Mouse (Mus musculus): ENCODE data around the gene Ptma. TPM values are rescaled to one million over a fixed set of nuclear protein-coding genes. Genes with fewer than 3 reads are reported as not detected.

Ptma gene
- total RNA-seq, 2 experiments from 2014 or later: 453 to 549 TPM

DNA sequence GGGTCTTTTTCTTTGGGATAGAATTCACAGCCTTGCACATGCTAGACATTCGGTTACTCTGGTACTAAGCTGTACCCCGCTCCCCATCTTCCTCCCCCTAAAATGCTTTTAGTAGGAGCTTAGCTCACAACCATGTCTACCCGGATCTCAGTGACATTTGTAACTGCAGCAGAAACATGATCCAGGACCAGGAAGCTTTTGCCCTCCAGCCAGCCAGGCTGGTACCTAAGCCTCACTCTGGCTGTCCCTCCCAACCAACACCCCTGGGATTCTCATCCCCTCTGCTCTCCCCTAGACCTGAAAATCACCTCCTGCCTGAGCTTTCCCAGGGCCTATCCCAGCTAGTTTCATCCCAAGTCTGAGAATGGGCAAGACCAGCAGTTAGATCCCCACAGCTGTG is 32.7 kb upstream of the Ptma start:
- DNase-seq (ENCODE audit: low spot score in 2 of 2): no peak

DNA sequence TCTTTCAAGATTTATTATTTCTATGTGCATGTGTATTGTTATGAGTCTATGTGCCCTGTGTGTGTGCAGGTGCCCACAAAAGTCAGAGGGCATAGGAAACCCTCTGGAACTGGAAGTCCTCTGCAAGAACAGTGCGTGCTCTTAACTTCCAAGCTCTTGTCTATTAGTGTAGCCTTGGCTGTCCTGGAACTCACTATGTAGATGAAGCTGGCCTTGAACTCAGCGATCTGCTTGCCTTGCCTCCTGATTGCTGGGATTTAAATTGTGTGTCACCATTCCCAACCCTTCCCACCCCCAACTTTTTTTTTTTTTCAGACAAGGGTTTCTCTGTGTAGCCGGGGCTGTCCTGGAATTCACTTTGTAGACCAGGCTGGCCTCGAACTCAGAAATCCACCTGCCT is 30.2 kb upstream of the Ptma start:
- DNase-seq (ENCODE audit: low spot score in 2 of 2): no peak

DNA sequence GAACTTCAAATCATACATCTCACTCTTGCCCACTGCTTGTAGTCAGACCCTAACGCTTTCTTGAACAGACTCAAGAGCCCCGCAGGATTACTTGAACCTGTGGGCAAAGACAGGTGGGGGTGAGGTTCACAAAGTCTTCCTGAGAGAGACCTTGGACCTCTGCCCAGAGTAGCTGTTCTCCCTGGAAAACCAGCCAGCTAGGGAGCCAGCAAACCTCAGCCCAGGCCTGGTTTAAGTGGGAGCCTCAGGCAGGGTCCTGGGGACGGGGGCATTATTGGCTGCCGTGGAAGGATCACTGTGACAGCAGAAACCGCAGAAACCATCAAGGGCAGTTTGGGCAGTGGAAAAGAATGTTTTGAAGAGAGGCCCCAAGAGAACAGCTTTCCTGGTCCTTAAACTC is 29.2 kb upstream of the Ptma start:
- no peak for DNase-seq (ENCODE audit: low spot score in 2 of 2)

DNA sequence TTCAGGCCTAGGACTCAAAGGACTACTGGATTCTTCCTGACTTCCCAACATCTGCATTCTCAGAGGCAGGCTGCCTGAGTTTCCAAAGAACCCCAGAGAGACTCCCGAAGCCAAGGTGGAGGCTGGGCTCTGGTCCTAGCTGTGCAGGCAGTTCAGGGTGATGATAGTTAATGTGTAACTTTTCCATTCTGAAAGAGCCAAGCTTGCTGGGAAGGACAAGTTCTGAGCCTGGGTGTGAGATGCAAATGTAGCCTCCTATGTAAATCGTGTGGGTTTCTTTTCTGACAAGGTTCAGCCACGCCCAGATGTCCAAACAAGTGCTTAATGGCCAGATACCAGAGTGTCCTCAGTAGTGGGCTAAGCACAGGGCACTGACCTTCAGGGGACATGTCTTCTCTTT is 28.5 kb upstream of the Ptma start:
- no peak for DNase-seq (ENCODE audit: low spot score in 2 of 2)

DNA sequence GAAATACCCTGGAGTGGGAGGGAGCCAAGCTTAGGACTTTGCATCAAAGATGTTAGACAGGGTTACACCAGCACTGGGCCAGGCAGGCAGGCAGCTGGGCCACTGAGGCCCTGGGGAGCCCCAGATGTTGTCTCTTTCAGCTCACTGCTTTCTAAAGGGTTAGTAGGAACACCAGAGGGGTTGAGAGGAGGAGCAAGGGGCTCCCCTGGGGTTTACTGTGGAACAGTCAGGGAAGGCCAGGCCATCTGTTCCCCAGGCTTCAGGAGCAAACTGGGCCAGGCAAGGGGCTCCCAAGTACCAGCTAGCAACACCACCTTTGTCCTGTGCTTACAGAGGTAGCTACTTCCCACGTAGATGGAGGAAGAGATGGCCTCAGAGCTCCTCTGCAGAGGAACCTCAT is 27.9 kb upstream of the Ptma start:
- DNase-seq (ENCODE audit: low spot score in 2 of 2): no peak

DNA sequence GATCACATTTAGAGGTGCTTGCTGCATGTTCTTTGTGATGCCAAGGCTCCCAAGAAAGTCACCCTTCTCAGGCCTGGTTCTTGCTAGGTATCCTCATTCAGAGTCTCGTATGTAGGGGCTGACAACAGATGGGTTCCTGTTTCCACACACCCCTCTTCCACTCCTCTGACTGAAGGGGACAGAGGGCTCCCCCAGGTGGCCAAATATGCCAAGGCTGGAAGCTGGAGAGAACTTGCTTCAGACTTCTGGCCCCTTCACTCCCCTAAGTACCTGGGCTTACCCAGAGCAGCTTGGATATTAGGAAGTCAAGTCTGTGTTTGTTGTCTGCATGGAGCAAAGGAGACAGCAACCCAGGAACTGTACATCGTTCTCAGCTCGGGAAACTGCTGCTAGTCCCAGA is 26.6 kb upstream of the Ptma start:
- peak in 1 of 2 experiments; percentile 56 for DNase-seq (ENCODE audit: low spot score in 2 of 2)

DNA sequence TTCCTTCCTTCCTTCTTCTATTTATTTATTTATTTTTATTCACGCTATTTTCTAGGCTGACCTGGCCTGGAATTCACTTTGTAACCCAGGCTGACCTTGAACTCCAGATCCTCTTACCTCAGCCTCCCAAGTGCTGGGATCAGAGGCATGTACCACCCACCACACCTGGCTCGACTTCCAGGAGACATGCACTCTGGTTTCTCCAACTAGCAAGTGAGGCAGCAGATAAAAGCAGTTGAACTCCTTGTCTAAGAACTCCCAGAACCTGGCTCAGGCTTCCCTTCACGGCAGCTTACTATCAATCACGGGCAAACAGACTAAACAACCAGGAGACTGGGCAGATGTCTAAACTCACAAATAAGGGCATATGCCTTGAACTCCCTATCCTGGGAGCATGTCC is 25.8 kb upstream of the Ptma start:
- DNase-seq (ENCODE audit: low spot score in 2 of 2): peak in 1 of 2 experiments; percentile 28

DNA sequence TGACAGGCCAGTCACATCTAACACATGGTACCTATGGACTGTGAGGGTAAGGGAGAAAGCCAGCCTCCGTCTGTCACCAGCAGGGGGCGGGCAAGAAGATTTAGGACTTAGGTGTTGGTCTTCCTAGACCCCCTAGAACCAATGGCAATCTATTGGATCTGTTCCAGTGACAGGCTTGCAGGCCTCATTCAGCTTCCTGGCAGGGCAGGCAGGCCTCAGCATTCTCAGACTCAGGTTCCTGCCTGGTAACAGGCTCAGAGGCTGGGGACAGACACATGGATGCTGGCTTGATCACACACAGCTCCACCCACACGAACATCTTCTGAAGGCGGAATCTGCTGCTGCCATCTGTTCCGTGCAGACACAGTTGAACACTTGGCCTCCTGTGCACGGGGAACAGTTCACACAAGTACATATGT is 25.4 kb upstream of the Ptma start:
- DNase-seq (ENCODE audit: low spot score in 2 of 2): peak; percentile 79 to 89

DNA sequence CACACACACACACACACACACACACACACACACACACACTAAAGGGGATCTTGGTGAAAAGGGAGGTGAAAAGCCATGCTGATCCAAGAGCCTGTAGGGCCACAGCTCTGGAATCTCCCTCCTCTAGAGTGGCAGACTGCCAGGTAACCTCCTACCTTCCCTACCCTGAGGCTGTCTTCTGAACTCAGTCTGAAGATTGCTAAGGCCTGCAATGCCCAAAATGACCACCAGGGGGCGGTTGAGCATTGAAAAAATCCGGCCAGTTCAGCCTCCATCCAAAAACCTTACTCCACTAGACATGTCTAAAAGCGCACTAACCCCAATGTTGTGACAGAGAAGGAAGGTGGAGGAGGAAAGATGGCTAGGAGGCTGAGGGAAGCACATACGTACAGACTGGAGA is 25.0 kb upstream of the Ptma start:
- peak; percentile 95 to 97 for DNase-seq (ENCODE audit: low spot score in 2 of 2)

DNA sequence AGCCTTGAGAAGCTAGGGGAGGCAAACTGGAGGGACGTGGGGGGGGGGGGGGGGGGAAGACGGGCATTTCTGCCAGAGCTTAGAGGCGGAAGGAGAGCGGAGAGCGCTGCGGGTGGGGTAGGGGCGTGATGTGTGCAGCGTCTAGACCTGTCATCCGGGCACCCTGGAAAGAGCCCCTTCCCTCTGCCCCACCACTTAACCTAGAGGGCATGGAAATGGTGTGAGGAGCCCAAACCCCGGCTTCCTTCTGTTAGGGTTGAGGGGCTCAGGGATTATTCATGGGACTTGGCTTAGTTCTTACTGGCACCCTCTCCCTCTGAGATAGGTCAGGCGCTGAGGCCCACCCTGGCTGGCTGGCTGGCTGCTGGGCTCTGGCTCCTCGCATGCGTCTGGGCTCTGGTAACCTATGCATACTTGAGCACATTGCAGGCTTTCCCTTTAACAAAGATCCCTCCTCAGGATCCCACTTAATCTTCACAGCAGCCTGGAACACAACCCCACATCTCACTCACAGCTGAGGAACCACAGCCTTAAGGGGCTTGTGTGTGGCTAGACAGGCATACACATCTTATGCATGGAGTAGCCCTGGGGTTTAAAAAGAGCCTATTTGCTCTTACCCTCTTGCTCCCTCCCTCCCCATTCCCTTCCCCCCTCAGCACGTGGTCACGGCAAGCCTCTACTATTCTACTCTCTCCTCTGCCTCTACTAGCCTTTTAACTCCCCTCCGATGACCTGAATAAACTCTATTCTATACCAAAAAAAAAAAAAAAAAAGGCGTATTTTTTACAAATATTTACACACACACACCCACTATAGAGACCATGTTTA is 24.1 kb upstream of the Ptma start:
- no peak for DNase-seq (ENCODE audit: low spot score in 2 of 2)

DNA sequence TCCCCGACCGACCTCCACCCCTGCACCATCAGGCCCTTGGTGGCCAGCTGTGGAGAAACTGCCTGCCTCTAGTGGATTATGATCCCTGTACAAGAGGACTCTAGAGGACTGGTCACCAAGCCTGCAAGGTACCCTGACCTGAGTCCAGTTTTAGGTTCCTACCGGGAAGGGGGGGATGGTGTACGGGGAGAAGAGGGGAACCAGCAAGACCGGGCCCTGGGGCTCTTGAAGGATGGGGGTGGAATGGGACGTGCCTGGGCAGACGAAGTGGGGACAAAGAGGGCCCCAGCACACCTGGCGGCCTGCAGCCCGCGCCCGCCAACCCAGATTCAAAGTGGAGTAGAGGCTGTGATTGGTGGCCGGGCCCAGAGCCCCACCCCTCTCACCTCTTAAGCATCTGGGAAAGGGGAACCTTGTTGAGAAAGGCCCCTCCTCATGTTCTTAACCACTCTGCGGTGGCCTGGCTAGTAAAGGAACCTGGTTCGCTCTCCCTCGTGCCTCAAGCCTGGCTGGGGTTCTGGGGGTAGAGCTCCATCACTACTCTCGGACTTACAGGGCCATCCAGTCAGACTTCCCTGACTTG is 23.3 kb upstream of the Ptma start:
- DNase-seq (ENCODE audit: low spot score in 2 of 2): no peak

DNA sequence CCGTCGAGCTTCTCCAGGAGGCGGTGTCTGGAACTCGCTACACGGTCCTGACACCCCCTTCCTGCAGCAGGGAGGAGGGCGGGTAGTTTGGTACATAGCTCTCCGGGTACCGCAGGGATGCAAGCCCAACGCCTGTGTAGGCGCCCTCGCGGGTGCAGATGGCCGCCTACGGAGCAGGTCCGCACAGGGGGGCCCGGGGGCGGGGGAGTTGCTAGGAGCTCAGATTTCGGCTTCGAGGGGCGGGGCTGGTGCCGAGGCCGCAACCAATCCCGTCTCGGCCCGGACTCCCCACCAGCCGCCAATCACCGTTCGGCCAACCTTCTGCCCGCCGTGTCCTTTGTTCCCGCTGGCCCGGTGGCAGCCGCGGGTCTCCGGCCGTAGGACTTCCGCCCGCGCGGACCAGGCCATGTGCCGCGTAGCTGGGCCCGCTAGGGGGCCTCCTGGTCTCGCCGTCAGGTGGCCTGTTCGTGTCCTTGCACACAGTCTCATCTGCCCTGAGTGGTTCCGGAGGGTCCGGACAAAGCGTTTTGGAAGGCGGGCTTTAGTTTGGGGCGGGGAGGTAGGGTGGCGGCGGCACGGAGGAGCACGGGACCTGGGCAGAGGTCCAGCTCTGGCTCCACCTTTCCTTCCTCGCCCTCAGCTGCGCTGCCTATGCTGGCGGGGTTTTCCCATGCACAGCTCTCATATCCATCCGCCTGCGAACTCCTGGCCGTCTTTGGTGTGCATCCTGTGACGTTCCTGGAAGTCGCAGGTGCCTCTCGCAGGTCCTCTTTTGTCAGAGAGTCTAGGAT is 22.4 kb upstream of the Ptma start:
- DNase-seq (ENCODE audit: low spot score in 2 of 2): peak; percentile 96

DNA sequence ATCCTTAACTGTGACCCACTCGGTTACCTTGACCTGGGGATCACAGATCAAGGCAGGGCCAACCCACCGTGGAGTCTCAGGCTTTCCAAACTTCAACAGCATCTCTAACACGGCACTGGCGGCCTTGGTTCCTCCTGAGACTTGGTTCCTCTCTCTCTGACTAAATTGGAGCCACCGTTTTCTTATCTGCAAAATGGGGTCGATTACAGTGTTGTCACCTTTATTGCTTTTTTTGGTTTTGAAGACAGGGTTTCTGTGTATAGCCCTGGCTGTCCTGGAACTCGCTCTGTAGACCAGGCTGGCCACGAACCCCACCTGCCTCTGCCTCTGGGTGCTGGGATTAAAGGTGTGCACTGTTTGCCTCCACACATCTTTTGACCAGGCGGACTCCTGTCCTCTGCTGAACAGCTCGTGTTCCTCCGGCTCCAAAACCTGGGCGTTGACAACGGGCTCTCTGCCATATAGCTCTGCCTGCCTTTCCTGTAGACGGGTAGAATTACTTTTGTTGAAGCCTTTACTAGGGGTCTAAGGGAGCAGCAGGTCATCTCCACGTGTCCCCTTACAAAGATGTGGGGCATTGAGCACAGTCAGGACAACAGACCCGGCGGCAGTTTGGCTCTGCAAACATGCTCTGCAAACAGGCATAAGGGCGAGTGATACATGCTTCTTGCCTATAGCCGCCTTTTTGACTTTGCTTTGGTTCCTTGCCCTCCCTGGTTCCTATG is 21.7 kb upstream of the Ptma start:
- peak in 1 of 2 experiments; percentile 36 for DNase-seq (ENCODE audit: low spot score in 2 of 2)

DNA sequence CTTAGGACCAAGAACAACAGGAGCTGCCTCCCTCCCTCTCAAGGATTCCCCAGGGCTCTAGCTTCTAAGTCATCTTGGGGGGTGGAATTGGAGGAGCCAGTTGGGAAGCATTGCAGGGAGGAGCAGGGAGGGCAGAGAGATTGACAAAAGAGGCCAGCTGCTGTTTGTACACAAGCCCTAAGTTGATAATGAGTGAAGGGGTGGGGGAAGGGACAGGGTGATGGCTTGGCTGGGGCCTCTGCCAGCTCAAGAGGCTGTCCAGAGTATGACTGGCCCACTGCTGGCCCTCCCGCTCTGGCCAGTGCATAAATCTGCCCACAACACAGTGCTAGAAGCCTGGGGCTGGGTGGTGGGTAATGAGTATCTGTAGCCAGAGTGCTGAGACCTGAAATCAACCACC is 21.1 kb upstream of the Ptma start:
- DNase-seq (ENCODE audit: low spot score in 2 of 2): no peak

DNA sequence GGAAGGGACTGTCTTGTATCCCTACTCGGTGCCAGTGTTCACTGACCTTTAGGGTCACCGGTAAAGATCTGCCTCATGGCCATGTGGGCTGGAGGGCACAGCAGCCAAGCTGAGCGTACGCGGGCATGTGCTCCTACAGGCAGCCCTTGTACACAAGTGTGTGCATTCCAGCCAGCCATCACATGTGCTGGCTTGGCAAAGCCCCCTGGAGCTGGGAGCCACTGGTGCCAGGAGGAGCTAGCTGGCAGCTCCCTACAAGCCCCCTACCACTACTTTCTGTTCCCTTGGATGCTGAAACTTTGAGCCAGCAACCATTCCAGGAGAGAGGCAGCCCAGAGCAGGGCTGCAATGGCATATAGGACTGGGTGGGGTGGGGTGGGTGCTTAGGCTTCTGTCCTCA is 20.1 kb upstream of the Ptma start:
- no peak for DNase-seq (ENCODE audit: low spot score in 2 of 2)

DNA sequence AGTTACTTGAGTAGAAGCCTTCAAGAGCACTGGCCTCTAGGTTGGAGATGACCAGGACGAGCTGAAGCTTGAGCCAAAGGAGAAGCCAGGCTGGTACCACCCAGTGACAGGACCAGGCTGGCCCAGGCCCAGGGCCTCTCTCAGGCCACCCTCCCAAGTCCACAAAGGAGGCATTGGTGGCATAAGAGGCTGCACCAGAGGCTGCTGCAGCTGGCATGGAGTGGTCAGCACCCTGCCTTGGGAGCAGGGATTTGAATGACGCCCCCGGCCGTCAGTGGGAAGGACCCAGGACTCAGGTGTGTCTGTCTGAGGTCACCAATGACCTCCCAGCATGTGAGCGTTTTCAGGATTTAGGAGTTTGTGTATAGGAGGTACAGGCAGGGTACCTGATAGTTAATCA is 18.7 kb upstream of the Ptma start:
- no peak for DNase-seq (ENCODE audit: low spot score in 2 of 2)

DNA sequence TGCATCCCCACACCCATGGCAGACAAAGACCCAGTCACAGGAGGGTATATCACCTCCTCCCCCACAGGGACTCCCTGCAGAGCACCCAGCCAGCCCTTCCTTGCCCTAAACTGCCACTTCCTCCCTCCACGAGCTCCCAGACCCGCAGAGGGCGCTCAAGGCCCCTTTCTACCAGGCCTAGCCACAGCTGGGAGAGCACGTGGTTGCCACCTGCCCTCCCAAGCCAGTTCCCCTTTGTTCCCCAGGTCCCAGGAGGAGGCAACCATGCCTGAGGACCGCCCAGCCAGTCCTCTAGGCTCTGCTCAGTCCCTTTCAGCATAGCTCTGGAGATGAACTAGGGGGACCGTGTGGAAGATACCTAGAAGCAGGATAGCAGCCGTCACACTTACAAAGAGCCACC is 17.1 kb upstream of the Ptma start:
- peak; percentile 71 to 79 for DNase-seq (ENCODE audit: low spot score in 2 of 2)

DNA sequence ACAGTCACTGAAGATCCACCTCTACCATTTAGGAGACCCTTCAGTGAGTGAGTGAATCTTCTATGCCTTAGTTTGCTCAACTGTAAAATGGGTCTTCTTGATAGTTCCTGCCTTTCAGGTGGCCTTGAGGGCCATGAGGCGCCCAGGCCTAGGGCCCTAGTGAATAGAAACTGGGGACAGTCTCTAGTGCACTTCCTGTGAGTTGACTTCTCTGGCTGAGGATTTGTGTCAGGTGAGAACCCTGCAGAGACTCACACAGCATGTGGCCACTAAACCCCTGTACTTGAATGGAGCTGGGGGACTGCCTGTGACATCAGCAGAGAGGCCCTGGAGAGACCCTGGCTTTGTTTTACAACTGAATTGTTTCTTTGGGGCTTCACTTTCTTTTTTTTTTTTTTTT is 16.3 kb upstream of the Ptma start:
- no peak for DNase-seq (ENCODE audit: low spot score in 2 of 2)

DNA sequence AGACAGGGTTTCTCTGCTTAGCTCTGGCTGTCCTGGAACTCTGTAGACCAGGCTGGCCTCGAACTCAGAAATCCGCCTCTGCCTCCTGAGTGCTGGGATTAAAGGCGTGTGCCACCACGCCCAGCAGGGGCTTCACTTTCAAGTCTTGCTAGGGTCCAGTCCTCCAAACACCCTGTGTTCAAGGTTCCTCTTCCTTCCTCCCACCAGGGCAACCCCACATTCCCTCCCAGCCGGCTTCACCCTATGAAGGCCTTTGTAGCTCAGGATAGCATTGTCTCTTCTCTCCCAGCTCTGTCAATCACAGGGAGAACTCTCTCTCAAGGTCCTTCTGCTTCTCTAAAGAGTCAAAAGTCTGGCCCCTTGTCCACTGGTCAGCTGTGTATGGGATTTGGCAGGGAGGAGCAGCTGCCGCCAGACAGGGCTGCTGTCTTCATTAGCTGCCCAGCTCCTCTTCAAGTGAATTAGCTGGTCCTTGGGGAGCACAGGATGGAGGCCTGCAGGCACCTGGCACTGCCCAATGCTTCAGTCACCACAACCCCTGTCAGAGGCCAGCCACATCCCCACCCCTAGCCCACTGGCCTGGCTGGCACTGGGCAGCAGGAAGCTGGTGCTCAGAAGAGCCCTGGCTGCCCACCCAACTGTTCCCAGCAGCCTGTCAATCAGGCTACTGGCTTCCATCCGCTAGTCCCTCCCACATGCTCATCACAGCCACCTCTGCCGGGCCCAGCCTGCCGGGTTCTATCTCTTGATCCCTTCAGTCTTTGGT is 15.7 kb upstream of the Ptma start:
- DNase-seq (ENCODE audit: low spot score in 2 of 2): no peak

DNA sequence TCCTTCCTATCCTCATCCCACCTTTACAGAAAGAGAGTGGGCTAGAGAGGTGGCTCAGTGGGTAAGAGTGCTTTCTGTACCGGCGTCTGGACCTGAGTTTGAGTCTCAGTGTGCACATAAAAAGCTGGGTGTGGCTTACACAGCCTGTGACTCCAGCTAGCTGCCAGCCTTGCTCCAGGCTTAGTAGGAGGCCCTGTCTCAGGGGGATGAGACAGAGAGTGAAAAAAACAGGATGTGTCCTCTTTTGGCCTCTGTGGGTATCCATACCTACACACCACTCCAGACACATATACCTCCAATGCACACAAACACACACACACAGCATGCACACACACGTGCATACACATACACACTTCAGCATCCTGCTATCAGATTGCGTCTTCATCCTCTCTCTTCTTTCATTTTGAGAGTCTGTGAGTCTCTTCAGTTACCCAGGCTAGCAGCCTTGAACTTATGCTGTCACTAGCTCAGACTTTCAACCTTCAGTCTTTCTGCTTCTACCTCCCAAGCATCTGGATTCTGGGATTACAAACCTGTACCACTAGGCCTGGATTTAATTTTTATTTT is 14.3 kb upstream of the Ptma start:
- no peak for DNase-seq (ENCODE audit: low spot score in 2 of 2)
